Mouse (Mus musculus): ENCODE measurements at regions not wholly inside any gene's neighbourhood (a gene's known extent, or its start where the extent isn't known, plus 50 kb on each side); places are given as distances from the start of the nearest gene placed in this dataset.
"Not testable (repeated sequence)": the region's sequence is repeated elsewhere in the genome, so short reads cannot be mapped to it uniquely, and the experiment has no call there.

DNA sequence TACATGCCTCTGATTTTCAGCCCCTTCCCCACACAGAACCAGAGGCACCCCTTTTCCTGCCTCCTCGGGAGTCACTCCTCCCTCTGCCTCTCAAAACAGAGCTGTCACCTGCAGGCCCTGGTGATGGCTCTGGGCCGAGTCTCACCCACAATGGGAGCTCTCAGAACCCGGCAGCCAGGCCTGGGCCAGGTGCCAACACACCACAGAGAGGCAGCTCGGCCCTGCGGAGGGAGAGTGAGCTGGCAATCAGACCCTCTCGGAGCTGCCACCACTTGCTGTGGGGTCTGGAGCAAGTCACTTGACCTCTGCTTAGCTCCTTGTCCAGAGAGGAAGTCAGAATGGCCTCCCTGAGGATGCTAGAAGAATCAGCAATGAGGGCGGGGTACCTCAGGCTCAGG lies 63.2 kb upstream of the Pax1 start:
- Histone ChIP-seq H3K9me3 (replicated peaks; ENCODE audit: control insufficient read depth, low read length) (no peaks in the 10 kb centered on the region), H3K4me1 (ENCODE audit: control insufficient read depth, insufficient read depth) (no peaks in the 10 kb centered on the region), H3K27ac (ENCODE audit: low read depth) (no peak overlapping the region), H3K4me2 (ENCODE audit: low read depth, low read length) (no peak overlapping the region), H3K4me3 (ENCODE audit: low read depth, low read length) (no peak overlapping the region), H3K9ac (replicated peaks; ENCODE audit: low read depth, low read length) (no peak overlapping the region), H3K36me3 (replicated peaks; ENCODE audit: control insufficient read depth, insufficient read depth, low read length) (no peaks in the 10 kb centered on the region), H3K27me3 (ENCODE audit: control insufficient read depth, insufficient read depth, low read length) (no peaks in the 10 kb centered on the region)
- 15% methylated on average over 7 of the region's 7 CpGs for WGBS
- DNase-seq (ENCODE audit: low spot score) (peak; percentile 49), ATAC-seq (ENCODE audit: insufficient read depth, low read depth) (peak; percentile 79)
- TF ChIP-seq EP300 (IDR thresholded peaks at IDR 0.05; ENCODE audit: low read depth) (no peak), CTCF (IDR thresholded peaks at IDR 0.05; ENCODE audit: low read depth) (no peak)

DNA sequence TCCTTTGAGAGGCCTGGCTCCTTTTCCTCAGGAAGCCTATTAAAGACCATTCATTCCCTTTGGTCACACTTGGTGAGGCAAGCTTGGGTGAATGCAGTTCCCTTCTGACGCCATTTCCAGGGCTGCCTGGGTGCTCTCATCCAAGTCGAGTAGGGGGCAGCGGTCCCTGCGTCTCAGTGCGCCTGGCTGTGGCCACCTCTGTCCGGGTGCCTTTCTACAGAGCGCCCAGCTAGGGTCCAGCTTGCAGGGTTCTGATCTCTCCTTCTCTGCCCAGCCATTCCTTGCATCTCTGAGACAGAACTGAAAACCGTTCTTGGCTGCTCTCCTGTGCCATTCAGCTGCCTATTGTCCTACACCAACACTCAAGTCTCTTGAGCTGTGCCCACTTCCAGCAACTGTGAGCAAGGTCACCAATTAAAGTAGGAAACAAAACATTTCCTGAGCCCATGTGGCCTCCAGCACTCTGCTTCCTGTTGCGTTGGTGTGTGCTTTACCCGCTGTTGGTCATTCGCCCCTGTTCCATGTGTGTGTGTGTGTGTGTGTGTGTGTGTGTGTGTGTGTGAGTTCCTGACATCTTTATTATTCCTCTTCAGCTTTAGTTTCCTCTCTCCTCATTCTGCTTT lies 63.7 kb upstream of the Pax1 start:
- TF ChIP-seq EP300 (IDR thresholded peaks at IDR 0.05; ENCODE audit: low read depth), result no peak
- TF ChIP-seq CTCF (IDR thresholded peaks at IDR 0.05; ENCODE audit: low read depth), result no peak
- no peaks in the 10 kb centered on the region for H3K36me3 ChIP-seq (replicated peaks; ENCODE audit: control insufficient read depth, insufficient read depth, low read length)
- DNase-seq (ENCODE audit: low spot score) (no peak), ATAC-seq (ENCODE audit: insufficient read depth, low read depth) (peak; percentile 44)
- H3K9me3 ChIP-seq (replicated peaks; ENCODE audit: control insufficient read depth, low read length), result no peaks in the 10 kb centered on the region
- WGBS, result 72% methylated on average over 11 of the region's 11 CpGs
- no peak overlapping the region for H3K4me3 ChIP-seq (ENCODE audit: low read depth, low read length)
- H3K27me3 ChIP-seq (ENCODE audit: control insufficient read depth, insufficient read depth, low read length), result no peaks in the 10 kb centered on the region
- no peak overlapping the region for H3K27ac ChIP-seq (ENCODE audit: low read depth)
- no peak overlapping the region for H3K4me2 ChIP-seq (ENCODE audit: low read depth, low read length)
- H3K4me1 ChIP-seq (ENCODE audit: control insufficient read depth, insufficient read depth), result no peaks in the 10 kb centered on the region
- H3K9ac ChIP-seq (replicated peaks; ENCODE audit: low read depth, low read length), result no peak overlapping the region

DNA sequence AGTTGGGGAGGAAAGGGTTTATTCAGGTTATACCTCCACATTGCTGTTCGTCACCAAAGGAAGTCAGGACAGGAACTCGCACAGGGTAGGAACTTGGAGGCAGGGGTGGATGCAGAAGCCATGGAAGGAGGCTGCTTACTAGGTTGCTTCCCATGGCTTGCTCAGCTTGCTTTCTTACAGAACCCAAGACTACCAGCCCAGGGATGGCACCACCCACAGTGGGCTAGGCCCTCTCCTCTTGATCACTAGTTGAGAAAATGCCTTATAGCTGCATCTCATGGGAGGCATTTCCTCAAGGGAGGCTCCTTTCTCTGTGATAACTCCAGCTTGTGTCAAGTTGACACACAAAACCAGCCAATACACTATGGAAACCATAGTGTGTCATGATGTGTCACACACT lies 66.8 kb upstream of the Pax1 start:
- not testable (repeated sequence) for H3K27ac ChIP-seq (ENCODE audit: low read depth); H3K4me1 ChIP-seq (ENCODE audit: control insufficient read depth, insufficient read depth); H3K4me2 ChIP-seq (ENCODE audit: low read depth, low read length); H3K27me3 ChIP-seq (ENCODE audit: control insufficient read depth, insufficient read depth, low read length); H3K36me3 ChIP-seq (replicated peaks; ENCODE audit: control insufficient read depth, insufficient read depth, low read length); H3K9me3 ChIP-seq (replicated peaks; ENCODE audit: control insufficient read depth, low read length); DNase-seq (ENCODE audit: low spot score); ATAC-seq (ENCODE audit: insufficient read depth, low read depth); H3K9ac ChIP-seq (replicated peaks; ENCODE audit: low read depth, low read length); H3K4me3 ChIP-seq (ENCODE audit: low read depth, low read length)
- 70% methylated on average over 2 of the region's 2 CpGs for WGBS

DNA sequence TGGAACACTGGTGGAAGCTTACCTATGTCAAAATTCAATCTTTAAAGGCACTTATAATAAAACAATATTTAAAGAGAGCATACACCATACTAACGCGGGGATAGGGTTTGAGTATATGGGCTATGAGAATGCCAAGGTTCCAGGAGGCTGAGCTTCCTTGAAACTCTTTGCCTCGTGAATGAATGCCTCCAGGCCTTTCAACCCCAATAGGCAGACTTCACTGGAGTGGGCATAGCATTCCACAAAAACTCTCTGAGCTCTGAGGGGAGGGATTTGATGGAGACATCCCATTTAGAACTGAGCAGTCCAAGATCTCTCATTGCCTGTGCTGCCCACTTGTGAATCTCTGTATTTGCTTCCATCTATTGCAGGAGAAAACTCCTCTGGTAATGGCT lies 68.4 kb upstream of the Pax1 start:
- no peaks in the 10 kb centered on the region for H3K27me3 ChIP-seq (ENCODE audit: control insufficient read depth, insufficient read depth, low read length)
- DNase-seq (ENCODE audit: low spot score), result no peak

DNA sequence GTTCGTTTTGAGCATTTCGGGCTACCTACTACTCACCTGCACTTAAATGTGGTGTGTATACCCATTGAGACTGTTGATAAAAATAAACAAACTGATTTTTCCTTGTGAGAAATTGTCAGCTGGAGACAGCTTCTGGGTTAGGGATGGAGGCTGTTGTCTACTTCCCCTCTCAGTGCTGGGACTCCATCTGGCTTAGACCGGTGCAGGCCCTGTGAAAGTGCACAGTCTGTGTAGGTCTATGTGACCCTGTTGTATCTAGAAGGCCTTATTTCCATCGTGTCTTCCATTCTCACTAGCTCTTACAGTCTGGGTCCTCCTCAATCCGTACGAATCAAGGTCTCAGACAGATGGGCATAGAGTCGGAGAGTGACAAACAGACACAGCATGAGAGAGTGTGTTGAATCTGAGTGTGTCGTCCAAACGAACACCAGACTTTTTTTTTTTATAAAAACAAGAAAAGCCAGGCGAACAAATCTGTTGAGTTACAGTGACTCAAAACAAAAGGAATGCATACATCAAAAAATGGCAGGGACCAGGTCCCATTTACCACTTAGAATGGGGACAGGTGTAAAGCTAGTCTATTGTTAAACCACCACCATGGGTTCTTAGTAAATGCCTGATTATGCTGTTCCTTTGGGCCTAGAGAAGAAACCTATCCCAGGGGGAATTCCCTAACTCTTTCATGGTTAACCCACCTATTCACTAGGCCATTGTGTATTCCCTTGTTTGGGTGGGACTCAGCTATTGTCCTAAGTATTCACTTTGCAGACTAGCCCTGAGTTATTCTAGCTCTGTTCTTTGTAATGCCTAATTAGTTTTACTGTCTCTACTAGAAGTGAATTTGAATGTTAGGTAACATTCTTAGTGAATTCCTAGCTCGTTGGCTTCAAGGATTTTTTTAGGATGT lies 69.1 kb upstream of the Pax1 start:
- no peak overlapping the region for H3K4me2 ChIP-seq (ENCODE audit: low read depth, low read length)
- no peaks in the 10 kb centered on the region for H3K9me3 ChIP-seq (replicated peaks; ENCODE audit: control insufficient read depth, low read length)
- H3K9ac ChIP-seq (replicated peaks; ENCODE audit: low read depth, low read length), result no peak overlapping the region
- H3K27ac ChIP-seq (ENCODE audit: low read depth), result no peak overlapping the region
- no peaks in the 10 kb centered on the region for H3K27me3 ChIP-seq (ENCODE audit: control insufficient read depth, insufficient read depth, low read length)
- TF ChIP-seq EP300 (IDR thresholded peaks at IDR 0.05; ENCODE audit: low read depth) (no peak), CTCF (IDR thresholded peaks at IDR 0.05; ENCODE audit: low read depth) (no peak)
- DNase-seq (ENCODE audit: low spot score), result no peak
- ATAC-seq (ENCODE audit: insufficient read depth, low read depth), result no peak
- H3K4me1 ChIP-seq (ENCODE audit: control insufficient read depth, insufficient read depth), result no peaks in the 10 kb centered on the region
- H3K36me3 ChIP-seq (replicated peaks; ENCODE audit: control insufficient read depth, insufficient read depth, low read length), result no peaks in the 10 kb centered on the region
- 63% methylated on average over 11 of the region's 11 CpGs for whole genome bisulfite sequencing
- H3K4me3 ChIP-seq (ENCODE audit: low read depth, low read length), result no peak overlapping the region

More for the DNA sequence above, 68.4 kb upstream of the Pax1 start:
- Histone ChIP-seq H3K27ac (ENCODE audit: low read depth) (no peak overlapping the region), H3K9ac (replicated peaks; ENCODE audit: low read depth, low read length) (no peak overlapping the region), H3K4me2 (ENCODE audit: low read depth, low read length) (no peak overlapping the region), H3K4me3 (ENCODE audit: low read depth, low read length) (no peak overlapping the region), H3K4me1 (ENCODE audit: control insufficient read depth, insufficient read depth) (no peaks in the 10 kb centered on the region), H3K9me3 (replicated peaks; ENCODE audit: control insufficient read depth, low read length) (no peaks in the 10 kb centered on the region), H3K36me3 (replicated peaks; ENCODE audit: control insufficient read depth, insufficient read depth, low read length) (no peaks in the 10 kb centered on the region)
- TF ChIP-seq EP300 (IDR thresholded peaks at IDR 0.05; ENCODE audit: low read depth) (no peak), CTCF (IDR thresholded peaks at IDR 0.05; ENCODE audit: low read depth) (no peak)
- WGBS, result 66% methylated on average over 3 of the region's 3 CpGs
- ATAC-seq (ENCODE audit: insufficient read depth, low read depth), result no peak

Measured in heart, postnatal 0 days (tissue).